Mouse (Mus musculus): ENCODE data around the gene Ankrd11.
A peak's percentile ranks its signal among the peaks of the same experiment; 100 is the strongest.

Ankrd11 gene

GRCm38 (mm10) chr8:122847829-122848561 lies 194.1 kb downstream of the Ankrd11 start, which contains the start of gene Cdh15:
Gene Cdh15 (plus strand): TSS chr8:122847966.
- DNase-seq (ENCODE audit: low spot score), result no peak

DNA sequence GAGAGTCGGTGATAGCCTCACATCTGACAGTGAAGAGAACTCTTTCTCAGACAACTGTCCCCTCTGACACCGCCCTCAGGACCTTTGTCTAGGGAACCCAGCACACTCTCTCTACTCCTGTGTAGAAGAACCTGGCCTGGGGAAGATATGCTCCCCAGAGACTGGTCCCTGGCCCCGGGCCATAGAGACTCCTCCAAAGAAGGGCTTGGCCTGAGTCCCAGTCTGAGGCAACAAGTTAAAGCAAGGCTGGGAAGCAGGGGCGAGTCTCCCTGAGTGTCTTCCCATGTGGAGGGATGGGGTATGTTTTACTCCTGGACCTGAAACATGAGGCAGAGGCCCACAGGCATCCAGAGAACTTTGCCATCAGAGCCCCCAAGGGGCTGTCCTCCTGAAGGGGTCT lies 196.4 kb downstream of the Ankrd11 start:
- DNase-seq (ENCODE audit: low spot score), result peak; percentile 18

GRCm38 (mm10) chr8:122844161-122844560 lies 197.9 kb downstream of the Ankrd11 start:
- DNase-seq (ENCODE audit: low spot score), result no peak

- no peak for DNase-seq (ENCODE audit: low spot score)
These were observed 205.4 kb downstream of the Ankrd11 start for GRCm38 (mm10) chr8:122836696-122837095.

GRCm38 (mm10) chr8:122836199-122836598 lies 205.9 kb downstream of the Ankrd11 start:
- DNase-seq (ENCODE audit: low spot score), result no peak

DNA sequence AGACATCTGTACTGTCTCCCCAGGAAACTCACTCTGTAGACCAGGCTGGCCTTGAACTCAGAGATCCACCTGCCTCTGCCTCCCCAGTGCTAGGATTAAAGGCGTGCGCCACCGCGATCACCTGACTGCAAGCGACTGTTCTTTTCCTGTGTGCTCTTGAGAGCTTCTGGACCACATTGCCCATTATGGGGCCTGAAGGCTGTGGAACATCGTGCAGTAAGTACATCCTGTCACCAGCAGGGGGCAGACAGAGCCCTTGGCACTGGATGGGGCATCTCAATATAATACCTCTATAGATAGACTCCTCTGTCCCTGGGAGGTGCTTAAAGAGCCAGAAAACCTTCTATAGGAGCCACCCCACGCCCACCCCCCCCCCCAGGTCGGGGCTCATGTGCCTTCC lies 207.1 kb downstream of the Ankrd11 start:
- no peak for DNase-seq (ENCODE audit: low spot score)

DNA sequence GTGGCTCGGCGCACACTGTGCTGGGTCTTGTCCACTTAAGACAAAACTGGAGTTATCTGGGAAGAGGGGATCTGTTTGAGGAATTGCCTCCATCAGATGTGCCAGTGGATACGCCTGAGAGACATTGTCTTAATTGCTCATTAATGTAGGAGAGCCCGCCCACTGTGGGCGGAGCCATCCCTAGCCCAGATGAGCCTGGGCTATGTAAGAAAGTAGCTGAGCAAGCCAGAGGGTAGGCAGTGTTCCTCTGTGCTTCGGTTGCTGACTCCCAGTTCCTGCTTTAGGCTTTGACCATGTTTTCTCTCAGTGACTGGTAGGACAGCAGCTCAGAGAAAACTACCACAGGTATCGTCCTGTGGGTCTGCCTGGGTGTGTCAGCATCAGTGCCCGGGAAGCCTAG lies 207.7 kb downstream of the Ankrd11 start:
- DNase-seq (ENCODE audit: low spot score), result no peak

Measured in ovary, postnatal 10 days (tissue).